Mouse (Mus musculus) spleen, postnatal 4 days (tissue): ENCODE results near the gene Abhd18.
"Not testable (repeated sequence)": the region's sequence is repeated elsewhere in the genome, so short reads cannot be mapped to it uniquely, and the experiment has no call there.

ENCODE experiments used
- DNase-seq, 2 experiments: peaks; one replicate each; pipeline ENCODE4 v3.0.0; 2022; ENCODE audit warnings: low spot score in 2 of 2

Abhd18 gene

DNA sequence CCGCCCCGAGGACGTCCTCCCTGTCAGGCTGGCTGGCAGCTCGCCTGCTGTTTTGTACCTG lies at the start of gene Abhd18:
TSS of gene Abhd18 (plus strand) at position 14 of the 61 bp plus-strand sequence.
- DNase-seq: not testable (repeated sequence)

DNA sequence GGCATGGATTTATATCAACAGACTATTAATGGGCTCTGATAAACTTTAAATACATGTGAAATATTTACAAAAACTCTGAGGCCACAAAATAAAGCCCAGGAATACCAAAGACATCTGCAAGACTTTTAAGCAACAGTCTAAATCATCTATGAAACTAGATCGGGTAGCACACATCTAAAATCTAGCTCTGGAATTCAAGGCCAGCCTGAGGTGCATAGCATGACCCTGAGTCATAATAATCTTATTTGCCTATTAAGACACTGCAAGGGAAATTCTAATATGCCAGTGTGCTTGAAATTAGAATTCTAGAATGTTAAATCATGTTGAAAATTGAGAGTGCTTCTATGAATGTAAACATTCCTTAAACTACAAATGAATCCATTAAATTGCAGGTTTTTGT lies 48.7 kb upstream of the Abhd18 start:
- DNase-seq: no peak

DNA sequence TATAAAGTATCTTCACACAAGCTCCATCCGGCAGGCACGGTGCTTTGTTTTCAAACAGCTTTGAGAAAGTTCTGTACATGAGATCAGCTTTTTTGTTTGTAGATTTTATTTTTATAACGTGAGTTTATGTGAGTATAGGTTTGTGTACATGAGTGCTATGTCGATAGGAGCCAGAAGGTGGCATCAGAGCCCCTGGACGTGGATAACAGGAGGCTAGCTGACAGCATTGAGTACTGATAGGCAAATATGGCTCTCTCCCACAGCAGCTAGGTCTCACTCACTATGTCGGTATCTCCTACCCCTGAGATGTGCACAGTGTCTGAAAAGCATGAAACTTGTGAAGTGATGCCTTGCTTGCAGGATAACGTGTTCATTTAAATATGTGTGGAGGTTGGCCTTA lies 48.3 kb upstream of the Abhd18 start:
- peak; percentile 73 to 79 for DNase-seq

DNA sequence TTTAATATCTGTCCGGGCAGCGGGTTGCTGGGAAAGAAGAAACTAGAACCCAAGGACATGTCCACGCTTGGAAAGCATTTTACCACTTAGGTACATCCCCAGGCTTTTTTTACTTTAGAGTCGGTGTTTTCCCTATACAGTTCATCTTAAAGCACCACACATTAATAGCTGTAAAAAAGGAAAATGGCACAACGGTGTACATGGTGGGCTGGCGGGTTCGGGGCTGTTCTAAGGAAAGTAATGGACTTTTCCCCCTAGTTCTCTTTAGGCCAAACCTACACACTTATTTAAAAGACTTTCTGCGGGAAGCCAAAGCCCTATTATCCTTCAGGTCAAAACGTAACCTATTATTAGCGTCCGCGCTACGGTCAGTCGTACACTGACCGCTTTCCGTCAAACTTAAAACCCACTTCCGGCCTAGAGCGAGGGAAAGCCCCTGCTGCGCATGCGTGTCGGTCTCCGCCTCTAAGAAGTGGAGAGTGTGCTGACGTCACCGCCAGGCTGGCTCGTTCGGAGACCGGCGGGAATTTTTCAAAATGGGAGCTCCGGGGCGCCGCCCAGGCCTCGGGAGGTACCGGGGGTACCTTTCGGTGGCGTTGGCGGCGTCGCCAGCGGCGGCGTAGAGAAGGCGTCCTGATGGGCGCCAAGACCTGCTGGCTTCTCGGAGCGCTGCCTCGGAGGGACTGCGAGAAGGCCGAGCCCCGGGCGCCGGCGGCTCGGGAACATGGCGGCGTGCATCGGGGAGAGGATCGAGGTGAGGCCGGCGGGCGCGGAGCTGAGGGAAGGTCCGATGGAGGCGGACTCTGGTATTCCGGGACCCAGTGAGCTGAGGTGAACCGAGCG lies 47.0 kb upstream of the Abhd18 start, which contains the start of gene Plk4:
TSS of gene Plk4 (plus strand) at position 490 of the 843 bp plus-strand sequence.
- peak; percentile 96 to 99 for DNase-seq

DNA sequence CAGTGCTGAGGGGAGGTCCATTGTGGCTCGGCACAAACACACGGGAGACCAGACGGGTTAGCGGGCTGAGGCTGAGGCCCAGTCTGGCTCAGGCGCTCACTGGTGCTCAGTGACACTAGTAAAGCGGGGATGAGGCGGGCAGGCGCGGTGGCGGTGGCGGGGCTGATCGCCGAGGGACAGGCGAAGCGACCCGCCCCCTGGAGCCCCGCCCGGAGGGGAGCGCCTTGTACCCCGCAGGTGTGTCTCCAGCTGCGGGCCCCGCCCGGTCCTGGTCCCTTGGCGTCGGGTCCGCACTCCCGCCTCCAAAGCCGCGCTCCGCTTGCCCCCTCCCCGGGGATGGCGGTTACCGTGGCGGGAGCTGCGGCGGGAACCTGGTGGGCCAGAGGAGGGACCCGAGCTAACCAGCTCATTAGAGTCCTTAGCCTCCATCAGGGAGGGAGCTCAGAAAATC lies 46.4 kb upstream of the Abhd18 start:
- peak; percentile 78 to 88 for DNase-seq

DNA sequence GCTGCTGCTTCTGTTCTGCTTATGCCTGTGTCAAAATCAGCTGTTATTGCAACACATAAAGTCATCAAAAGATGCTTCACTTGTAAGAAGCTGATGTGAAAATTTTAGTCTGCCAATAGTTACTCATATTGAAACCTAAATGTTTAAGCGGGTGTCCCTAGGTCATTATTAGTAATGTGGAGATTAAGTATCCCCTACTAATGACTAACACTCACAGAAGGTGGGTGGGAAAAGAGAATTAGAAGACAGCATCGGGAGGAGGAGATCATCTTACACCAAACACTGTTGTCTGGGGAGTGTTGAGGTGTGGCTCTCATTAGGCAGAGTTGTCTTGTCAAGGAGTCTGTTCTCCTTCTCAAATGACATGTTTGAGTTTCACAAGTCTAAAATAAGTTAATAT lies 39.9 kb upstream of the Abhd18 start:
- DNase-seq: no peak

DNA sequence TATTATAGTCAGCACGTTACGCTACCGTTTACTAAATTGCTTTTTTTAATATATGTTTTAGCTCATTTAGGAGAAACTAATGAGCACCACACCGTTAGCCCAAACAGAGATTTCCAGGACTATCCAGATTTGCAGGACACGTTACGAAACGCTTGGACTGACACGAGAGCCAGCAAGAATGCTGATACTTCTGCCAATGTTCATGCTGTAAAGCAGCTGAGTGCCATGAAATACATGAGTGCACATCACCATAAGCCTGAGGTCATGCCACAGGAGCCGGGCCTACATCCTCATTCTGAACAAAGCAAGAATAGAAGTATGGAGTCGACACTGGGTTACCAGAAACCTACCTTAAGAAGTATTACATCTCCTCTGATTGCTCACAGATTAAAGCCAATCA lies 38.1 kb upstream of the Abhd18 start:
- DNase-seq: no peak

DNA sequence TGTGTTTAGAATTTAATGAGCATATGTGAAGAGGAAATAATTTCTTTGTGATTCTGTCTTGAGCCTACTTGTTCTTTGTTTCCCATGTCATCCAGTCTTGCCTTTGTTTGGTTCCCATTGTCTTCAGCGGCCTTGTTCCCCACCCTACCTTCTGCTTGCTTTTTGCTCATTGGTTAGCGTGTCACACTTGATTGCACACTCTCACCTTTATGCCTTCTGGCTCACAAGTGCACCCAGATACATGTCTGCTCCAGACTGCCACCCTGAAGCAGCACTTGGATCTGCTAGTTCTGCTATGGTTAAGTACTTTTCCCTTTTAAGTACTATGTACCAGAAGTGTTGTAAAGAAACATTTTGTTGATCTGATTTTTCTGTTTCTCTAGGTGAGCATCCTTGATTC lies 36.9 kb upstream of the Abhd18 start:
- no peak for DNase-seq

DNA sequence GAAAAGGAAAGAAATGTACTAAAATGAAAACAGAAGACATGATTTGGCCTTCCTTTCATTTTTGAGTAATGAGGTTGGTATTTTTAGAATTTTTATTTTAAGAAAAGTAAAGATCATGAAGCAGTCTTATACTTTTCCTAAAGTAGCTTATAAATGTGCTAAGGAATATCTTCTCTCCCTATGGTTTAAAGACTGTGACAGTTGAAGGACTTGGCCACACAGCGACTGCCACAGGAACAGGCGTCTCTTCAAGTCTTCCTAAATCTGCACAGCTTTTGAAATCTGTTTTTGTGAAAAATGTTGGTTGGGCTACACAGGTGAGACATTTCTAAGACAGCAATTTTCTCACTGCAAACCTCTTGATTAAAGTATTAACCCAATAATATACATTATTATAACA lies 33.5 kb upstream of the Abhd18 start:
- DNase-seq: no peak

DNA sequence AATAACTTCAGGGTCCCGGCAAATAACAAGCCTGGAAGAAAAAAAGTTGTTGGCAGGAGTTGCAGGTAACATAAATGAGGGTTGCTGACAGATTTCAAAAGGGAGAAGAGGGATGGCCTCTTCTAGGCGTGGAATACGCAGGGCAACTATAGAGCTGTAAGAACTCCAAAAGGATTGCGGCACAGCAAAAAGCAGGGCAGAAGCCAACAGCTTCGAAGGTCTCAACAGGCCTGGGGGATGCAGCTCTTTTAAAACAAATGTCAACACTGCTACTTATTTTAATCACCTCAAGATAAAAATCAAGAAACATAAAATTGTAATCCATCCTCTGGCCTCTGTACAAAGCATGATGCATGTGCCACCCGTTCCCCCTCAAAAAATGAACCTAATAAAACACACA lies 1.2 kb upstream of the Abhd18 start:
- not testable (repeated sequence) for DNase-seq

DNA sequence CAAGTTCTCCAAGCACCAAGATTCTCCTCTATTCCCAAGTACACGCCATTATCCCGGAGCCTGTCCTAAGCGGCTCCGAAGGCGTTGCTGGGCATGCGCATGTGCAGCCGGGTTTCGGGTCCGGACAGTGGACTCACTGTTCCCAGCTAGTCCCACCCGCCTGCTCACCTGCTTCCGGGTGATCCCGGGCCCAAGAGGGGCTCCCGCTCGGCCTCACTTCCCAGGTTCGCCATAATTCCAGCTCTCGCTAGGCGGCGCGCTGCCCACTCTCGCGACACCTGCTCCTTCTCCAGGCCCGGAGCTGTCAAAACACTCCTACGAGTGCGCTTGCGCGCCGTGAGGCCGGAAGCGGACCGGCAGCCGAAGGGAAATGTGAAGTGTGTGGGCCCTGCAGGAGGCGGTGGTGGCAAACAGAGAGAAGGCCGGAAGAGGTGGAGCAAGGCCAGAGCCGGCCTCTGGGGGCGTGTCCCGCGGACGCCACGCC lies 255 bp upstream of the Abhd18 start, which contains the start of gene Mfsd8:
TSS of gene Mfsd8 (minus strand) at position 414 of the 484 bp plus-strand sequence.
- peak; percentile 95 to 96 for DNase-seq

DNA sequence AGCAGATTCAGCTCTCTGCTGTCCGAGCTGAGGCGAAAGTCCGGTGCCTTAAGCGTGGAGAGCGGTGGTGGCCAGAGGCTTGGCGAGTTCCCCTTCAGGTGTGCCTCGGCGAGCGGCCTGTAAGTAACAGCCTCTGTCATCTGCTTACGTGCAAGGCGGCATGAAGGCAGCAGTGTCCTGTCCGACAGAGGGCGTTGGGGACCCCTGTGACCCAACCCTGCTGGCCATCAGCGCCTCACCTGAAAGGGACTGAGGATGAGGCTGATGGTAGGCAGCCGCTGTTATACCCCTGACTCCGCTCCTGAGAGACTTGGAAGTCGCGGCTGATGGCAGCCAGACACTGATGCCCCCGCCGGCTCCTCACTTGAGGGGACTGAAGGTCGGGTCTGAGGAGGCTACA lies 248 bp downstream of the Abhd18 start:
- peak; percentile 56 to 77 for DNase-seq

DNA sequence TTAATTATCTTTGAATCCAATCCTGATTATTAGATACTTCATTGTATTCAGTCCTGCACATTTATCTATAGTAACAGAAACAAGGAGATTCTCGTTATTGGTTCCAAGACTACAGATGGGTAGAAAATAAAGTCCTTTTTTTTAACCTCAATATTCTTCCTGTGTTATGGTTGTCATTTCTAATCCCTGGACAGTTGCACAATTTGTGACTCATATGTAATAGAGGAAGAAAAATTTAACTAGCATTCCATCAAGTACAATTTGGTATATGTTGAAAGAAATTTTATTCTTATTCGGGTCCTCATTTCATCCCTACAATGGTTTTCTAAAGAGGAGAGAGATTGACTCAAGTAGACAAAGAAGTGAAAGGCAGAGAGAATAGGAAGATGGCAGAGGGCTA lies 1.2 kb downstream of the Abhd18 start:
- not testable (repeated sequence) for DNase-seq

DNA sequence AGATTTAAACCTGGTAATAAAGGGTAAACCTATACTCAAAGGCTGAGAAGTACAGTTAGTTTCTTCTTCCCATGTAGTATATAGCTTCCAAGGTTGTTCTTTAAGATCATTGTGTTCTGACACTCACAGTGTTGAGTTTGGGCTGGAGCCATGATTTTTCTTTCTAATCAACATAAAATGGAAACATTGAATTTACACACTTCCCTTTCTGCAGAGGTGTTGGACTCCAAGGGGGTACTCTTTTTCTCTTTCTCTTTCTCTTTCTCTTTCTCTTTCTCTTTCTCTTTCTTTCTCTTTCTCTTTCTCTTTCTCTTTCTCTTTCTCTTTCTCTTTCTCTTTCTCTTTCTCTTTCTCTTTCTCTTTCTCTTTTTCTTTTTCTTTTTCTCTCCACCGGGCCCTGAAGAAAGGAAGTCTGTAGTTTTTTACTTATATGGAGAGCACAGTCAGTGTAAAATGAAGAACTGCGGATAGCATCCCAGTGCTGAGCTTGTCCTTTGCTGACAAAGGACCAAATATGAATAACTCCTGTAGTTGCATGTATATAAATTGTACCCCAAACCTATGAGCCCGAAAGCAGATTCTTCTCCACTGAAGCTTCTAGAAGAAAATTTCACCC lies 6.5 kb downstream of the Abhd18 start:
- DNase-seq: not testable (repeated sequence)

DNA sequence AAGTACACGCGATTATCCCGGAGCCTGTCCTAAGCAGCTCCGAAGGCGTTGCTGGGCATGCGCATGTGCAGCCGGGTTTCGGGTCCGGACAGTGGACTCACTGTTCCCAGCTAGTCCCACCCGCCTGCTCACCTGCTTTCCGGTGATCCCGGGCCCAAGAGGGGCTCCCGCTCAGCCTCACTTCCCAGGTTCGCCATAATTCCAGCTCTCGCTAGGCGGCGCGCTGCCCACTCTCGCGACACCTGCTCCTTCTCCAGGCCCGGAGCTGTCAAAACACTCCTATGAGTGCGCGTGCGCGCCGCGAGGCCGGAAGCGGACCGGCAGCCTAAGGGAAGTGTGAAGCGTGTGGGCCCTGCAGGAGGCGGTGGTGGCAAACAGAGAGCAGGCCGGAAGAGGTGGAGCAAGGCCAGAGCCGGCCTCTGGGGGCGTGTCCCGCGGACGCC lies 47.1 kb downstream of the Abhd18 start:
- peak; percentile 98 to 99 for DNase-seq

DNA sequence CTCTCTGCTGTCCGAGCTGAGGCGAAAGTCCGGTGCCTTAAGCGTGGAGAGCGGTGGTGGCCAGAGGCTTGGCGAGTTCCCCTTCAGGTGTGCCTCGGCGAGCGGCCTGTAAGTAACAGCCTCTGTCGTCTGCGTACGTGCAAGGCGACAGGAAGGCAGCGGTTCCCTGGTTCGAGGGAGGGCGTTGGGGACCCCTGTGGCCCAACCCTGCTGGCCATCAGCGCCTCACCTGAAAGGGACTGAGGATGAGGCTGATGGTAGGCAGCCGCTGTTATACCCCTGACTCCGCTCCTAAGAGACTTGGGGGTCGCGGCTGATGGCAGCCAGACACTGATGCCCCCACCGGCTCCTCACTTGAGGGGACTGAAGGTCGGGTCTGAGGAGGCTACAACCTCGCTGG lies 47.6 kb downstream of the Abhd18 start:
- DNase-seq: peak; percentile 19 to 71

DNA sequence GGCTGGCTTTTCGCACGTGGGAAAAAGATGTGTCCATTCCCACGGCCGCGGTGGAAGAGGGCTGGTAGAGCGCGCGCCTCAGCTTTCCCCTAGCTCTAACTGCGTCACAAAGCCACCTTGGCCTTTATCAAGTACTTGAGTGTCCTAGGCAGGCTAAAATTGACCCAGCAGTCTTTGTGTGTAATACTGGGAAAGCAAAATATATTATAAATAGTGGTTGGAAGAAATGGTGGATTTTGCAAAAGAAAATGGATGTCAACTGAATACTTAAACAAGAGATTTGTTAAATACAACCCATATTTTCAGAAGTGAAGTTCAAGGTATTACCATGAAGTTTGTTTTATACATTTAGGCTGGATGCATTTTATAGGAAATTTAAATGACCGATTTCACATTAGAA lies 55.7 kb downstream of the Abhd18 start, which contains the start of gene 1700034I23Rik:
TSS of gene 1700034I23Rik (minus strand) at position 101 of the 400 bp plus-strand sequence.
- not testable (repeated sequence) for DNase-seq

DNA sequence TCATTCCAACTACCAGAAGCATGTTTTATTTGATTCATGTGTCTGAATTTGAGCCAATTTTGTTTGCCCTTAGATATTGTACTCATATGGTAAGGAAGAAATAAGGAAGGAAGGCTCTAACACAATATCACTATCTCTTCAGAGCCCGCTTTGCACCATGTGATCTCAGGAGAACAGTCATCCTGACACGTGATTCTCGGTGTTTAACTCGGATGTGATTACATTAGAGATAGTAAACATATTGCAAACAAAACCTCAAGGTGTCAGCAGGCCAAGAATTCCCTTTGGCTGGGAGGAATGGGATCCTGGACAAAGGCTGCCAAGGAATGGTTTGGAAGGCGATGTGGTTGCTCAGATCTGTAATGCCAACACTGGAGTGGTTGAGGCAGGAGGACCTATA lies 91.4 kb downstream of the Abhd18 start:
- DNase-seq: no peak

DNA sequence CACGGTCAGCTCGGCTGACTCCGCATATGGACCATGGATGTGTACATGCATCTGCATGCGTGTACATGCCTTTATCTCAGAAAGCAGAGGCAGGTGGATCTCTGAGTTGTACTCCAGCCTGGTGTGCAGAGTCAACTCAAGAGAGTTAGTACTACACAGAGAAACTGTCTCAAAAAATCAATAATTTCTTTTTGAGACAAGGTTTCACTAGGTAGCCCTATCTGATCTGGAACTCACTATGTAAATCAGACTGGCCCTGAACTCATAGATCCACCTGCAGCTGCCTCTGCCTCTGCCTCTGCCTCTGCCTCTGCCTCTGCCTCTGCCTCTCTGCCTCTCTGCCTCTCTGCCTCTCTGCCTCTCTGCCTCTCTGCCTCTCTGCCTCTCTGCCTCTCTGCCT lies 91.8 kb downstream of the Abhd18 start:
- DNase-seq: no peak

DNA sequence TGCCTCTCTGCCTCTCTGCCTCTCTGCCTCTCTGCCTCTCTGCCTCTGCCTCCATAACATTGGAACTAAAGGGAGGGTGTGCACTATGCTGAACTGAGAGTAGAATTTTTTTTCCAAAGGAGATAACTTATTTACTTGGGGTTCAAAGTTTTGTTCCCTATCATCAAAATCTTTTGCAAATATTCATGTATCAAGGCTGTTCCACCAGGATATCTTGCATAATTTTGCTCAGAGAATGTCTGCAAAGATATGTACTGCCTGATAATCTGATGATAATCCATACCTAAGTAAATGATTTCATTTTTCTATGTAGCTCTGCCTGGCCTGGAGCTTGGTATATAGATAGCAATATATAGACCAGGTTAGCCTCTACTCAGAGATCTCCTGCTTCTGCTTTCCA lies 92.2 kb downstream of the Abhd18 start:
- no peak for DNase-seq

DNA sequence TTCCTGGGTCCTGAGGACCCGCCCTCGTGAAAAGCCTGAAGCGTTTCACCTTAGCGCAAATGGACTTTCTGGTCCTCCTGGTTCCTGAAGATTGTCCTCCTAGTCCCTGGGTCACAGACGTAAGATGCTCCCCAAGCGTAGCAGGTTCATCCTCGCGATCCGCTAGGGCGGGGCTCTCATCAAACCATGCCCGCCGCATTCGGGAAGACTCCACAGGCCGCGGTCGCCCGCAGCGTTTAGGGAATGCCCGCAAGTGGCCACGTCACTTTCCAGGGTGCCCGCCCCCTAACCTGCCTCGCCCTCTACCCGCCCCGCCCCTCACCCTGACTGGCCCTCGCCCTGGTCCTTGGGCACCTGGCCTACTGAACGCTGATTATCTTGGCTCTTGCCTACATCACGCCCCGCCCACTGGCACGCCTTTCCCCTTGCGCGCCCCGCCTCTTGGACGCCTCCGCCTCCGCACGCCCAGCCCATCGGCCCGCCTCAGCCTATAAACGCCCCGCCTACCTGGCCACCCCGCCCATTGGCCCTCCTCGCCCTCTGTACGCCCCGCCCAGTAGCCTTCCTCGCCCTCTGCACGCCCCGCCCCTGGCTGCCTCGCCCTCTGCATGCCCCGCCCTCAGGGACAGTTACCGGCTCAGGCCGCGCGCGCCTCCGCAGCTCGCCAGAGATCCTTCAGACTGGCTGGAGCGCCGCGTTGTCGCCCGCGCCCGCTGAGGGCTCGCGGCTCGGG lies 102.6 kb downstream of the Abhd18 start, which contains the start of gene Larp1b:
TSS of gene Larp1b (plus strand) at position 659 of the 733 bp plus-strand sequence.
- peak; percentile 100 for DNase-seq

DNA sequence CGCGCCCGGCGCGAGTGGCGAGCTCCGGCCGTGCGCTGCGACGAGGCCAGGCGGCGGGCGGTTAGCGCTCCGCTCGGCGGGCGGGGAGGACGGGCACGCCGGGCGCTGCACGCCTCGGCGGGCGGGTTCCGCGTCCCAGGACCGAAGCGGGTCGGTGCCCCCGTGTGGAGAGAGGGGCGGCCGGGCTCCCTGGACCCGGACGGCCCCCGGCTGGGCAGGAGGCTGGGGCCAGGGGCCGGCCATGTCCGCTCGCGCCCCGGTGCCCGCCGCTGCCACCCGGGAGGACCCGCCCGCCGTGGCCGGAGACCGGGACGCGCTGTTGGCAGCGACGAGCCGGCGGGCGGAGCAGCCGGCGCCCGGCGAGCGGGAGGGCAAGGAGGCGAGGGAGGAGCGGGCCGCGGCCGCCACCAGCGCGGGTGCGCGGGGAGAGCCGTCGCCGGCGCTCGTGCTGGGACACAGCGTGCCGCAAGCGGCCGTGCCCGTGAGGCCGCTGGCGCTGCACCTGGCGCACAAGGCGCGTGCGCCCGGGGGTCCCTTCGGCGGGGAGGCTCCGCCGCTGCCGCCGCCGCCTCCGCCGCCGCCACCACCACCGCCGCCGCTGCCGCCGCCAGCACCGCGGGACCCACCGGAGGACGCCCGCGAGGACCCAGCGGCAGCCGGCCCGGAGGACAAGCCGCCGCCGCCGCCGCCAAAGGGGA lies 103.3 kb downstream of the Abhd18 start:
- peak; percentile 62 to 84 for DNase-seq
